Mouse (Mus musculus) gastrocnemius, postnatal 10 days (tissue): Measurements from ENCODE around the gene Pax4. TPM values are rescaled to one million over a fixed set of nuclear protein-coding genes. Genes with fewer than 3 reads are reported as not detected.

ENCODE experiments used
- DNase-seq: peaks from one replicate; pipeline ENCODE4 v3.0.0; 2021; ENCODE audit warnings: mixed read lengths
- long read RNA-seq, 2 experiments: library from polyadenylated mRNA; stranded (forward); transcript quantifications; one replicate each; pipeline ENCODE4 v2.0.0; 2021
- total RNA-seq, 2 experiments: library from RNA; stranded (reverse); gene quantifications; 2 replicates each; pipeline ENCODE4 v1.2.3; 2021

The Pax4 gene
- total RNA-seq = not detected
- long read RNA-seq, experiment 1 = 0 reads
- long read RNA-seq, experiment 2 = 0 reads

DNA sequence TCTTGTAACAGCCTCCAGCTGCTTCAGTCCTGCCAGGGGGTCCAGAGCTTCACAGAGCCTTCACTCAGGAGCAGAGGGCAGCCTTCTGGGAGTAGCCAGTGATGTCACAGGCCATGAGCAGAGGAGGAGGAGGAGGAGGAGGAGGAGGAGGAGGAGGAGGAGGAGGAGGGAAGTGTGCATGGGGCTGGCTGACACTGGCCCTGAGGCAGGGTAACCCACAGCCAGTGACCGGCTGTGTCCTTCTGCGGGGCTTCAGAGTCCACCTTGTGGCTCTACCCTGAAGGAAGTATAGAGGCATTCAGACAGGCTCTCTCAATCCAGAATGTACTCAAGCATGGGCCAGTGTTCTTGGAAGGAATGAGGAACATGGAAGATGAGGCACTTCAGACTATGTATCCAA, at the start of gene Pax4:
Pax4 (minus strand) TSS at position 101 of the 400 bp plus-strand sequence.
- no peak for DNase-seq

DNA sequence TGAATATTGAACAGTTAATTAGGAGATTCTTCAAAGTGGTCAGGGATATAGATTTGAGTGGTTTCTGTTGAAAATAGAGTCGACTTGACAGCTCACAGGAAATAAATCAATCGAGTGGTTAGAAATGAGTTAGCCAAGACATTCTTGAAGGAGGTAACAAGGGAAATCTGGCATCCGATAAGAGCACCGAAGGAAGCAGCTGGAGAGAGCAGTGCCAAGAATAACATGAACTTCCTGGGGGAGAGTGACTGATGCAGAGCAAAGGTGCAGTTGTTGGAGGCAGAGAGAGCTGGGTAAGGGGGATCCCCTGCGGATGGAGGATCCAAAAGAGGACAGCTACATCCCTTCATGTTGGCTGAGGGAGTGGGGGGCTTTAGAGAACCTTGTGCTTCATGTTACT, 48.7 kb upstream of the Pax4 start:
- no peak for DNase-seq

DNA sequence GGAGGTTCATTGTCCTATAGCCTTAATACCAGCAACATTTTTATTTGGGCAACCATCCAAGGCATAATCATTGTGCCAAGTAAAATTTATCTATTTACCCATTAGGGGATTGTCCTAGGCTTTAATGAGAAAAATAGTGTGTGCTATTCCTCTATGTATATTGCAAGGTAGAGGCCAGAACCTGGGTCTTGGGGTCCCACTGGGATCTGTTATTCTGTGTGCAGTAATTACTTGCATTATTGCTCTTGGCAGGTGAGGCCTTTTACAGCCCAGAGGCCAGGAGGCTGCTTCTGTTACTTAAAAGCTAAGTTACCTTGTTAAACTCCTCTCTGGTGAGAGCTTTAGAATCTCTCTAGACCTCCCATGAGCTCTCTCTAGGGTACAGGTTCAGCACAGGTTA, 42.0 kb upstream of the Pax4 start:
- DNase-seq = no peak

DNA sequence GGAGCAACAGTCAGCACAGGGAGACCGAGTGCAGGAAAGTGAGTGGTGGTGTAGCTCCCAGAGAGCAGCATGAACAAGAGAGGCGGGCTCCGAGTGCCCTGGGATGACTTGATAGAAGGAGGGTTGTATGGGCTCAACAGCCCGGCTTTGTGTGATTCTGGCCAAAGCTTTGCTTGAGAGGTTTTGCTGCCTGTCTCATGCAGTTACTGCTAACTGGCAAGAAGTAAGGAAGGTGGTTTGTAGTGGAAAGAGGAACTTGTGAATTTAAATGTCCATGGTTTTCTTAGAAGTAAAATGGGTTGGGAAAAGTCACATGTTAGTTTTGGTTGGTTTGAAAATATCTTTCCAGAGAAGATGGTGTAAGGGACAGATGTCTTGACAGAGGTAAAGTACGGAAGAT, 41.5 kb upstream of the Pax4 start:
- no peak for DNase-seq

DNA sequence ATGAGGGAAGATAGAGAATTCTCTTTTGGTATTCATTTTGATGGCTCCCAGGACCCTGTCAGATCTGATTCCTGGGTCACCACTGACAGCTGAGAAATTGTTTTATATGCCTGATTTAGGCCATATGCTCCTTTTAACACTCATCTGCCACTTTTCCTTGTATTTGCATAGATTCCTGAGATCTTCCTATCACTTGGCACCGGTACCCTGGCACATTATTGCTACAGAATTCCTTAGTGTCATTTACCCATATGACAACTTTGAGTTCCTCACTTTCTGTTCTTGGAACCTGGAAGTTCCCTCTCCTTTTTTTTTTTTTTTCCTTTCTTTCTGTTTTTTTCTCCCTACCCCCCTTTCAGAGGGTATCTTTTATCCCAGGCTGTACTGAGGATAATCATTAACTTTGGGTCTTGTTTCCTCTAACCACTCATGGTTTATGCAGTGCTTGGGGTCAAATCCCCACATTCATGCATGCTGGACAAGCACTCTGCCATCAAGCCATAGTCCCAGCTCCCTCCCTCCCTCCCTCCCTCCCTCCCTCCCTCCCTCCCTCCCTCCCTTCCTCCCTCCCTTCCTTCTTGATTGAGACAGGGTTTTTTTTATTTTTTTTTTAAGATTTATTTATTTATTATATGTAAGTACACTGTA, 39.2 kb upstream of the Pax4 start:
- no peak for DNase-seq

DNA sequence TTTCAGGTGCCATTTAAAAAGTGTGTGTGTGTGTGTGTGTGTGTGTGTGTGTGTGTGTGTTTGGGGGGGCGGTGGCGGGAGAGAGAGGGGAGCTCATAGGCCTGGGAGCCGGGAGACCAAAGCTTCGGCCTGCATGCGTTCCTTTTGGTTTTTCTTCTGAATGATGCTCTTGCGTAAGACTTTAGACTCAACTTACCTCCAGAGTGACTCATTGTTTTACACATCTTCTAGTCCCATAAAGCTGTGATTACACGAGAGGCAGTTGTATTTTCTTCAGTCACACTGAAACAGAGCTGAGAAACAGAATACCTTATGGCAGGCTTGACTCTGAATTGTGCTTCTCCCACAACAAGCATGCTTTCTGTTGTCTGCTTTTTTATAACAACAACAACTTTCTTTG, 37.8 kb upstream of the Pax4 start:
- no peak for DNase-seq

DNA sequence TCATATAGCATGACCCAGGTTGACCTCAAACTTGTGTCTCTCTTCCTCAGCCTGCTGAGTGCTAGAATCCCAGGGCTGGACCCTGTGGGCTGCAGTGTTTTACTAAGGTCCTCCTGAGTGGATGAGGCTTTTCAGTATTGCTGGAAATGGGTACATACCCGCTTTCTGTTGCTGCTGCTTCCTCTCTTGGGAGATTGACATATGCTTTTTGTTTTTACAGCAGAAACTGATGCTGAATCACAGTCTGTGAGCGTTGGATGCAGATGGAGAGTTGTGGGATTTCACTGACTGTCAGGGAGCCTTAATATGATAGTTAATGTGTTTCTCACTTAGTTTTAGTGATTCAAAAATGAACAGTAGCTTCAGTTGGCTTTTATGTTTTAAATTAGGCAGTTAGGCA, 37.3 kb upstream of the Pax4 start:
- no peak for DNase-seq

DNA sequence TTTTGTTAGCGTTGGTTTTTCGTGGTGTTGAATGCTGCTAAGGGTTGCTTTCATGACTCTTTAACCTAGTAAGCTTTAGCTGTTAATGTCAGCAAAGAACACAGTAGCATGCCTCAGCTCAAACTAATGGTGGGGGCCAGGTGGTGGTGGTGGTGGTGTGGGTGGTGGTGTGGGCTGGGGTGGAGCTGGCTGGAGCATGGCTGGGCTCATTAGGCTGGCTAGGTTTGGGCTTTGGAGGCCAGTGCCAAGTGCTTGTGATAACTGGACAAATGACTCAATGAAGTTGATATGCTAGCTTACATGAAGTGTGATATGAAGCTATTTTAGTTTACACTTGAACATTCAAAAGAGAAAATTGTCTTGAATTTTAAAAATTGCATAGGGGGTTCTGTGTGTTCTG, 36.9 kb upstream of the Pax4 start:
- DNase-seq = peak; percentile 11

DNA sequence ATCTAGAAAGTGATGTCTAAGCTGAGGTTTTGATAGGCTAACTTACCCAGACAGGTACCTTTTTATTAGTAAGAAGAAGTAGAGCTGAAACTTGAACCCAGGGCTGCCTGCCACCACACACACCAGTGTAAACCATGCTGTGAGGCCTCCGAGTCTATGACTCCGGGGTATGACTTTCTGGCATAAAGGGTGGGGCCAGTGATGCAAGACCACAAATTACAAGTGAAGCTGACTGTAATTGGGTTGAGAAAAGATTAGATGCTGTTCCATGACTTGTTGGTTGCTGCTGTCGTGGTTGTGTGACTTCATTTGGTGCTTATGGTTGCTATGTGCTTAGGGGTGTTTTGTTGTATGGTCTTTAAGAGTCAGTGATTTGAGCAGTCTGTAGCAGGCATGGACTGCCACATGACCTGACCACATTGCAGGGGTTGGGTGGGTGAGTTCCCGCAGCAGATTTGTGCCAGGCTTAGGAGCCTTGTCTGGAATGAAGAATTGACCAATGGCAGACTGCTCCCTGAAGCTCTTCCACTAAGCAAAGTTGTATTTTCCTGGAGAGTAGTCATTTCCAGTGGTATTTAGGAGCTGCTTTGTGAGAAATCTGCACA, 33.7 kb upstream of the Pax4 start:
- no peak for DNase-seq

DNA sequence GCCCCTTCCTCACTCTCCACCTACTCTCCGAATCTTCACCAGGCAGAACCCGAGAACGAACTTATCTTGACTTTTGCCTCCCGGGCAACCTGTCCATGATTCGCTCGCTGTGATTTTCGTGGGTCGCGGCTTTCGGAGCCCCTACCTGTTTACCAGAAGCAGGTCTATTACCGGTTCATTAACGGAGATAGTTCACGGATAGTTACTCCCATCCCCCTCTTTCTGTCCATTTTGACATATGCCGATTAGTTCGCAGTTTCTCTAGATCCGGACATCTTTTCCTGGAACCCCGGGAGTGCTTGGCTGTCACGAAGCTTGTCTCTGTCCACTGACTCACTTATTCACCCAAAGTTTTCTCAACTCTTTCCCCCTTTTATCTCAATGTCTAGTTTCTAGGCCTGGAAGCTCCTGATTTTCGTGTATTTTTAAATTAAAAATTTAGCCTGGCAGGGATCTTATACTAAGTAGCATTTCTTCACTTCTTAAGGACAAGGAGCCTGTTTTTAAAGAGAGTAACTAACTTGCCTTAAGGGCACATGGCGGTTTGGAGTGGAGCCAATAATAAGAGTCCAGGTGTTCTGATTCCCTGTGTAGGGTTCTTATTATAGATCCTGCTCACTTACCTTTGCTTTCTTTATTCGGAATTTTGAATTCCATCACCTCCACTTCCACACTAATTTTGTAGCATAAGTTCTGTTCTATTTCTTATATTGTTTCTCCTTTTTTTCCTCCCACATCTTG, 31.8 kb upstream of the Pax4 start:
- no peak for DNase-seq

DNA sequence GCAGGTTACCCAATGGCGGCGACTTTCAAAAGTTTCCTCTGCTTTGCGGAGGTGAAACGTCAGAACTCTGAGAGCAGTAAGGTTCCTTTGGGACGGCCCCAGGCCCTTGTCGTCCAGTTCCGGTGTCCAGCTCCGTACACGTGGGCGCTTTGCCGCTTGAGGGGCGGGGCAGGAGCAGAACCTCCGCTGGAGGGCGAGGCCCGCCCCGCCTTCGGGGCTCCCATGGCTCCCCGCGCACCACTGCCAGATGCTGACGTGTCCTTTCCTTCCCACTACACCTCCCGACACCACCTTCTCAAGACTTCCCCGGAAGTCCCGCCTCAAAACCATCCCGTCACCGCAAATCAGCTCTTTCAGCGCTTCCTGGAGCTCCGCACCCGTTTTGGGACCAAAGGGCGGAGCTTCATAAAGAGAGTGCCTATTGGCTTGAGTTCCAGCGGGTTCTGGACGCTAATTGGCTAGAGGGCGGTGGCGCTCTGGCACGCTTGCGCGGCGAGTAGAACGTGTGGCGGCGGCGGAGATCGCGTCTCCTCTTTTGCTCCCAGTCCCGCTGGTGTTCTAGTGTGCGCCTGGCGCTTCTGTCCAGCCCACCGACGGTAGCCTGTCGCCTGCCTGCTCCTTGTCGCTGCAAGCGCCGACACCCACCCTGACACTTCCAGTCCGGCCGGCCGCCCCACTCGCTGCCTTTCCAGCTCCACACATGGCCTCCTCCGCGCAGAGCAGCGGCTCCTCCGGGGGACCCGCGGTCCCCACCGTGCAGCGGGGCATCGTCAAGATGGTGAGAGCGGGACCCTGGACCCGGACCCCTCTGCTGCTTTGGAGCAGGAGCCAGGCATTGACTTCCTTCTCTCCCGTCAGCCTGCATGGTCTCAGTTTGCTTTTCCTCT, 31.0 kb upstream of the Pax4 start:
- DNase-seq = peak; percentile 97

DNA sequence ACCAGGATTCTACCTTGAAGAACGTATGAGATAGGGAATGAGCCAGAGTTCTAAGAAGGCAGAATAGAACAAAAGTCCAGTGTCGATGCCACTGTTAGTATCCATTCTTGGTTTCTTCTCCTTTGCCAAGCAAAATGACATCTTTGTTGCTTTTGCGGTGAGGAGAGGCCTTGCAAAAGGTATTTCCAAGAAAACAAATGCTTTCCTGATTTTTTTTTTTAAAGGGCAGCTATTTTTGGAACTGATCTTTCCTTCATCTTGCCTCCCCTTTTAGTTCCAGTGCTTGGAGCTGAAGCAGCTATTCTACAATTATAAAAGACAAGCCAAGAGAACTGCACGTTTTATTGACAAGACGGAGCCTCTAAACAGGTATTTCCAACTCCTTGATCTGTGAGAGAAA, 25.7 kb upstream of the Pax4 start, which contains the start of gene Snd1:
Snd1 (plus strand) TSS at position 301 of the 400 bp plus-strand sequence.
- DNase-seq = no peak

DNA sequence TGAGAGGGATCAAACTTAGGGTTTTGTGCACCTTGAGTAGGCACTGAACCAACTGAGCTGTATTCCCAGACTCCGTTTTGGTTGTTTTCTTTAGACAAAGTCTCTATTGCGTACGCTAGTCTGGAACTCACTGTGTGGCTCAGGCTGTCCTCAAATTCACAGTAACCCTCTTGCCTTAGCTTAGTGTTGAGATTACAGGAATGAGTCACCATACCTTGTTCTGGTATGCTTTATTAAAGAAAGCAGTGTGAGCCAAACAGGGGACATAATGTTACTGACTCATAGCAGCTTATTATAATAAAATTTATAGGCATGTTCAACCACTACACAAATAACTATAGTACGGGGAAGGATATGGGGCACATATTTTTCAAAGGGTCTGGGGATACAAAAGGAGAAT, 25.1 kb upstream of the Pax4 start:
- DNase-seq = no peak

DNA sequence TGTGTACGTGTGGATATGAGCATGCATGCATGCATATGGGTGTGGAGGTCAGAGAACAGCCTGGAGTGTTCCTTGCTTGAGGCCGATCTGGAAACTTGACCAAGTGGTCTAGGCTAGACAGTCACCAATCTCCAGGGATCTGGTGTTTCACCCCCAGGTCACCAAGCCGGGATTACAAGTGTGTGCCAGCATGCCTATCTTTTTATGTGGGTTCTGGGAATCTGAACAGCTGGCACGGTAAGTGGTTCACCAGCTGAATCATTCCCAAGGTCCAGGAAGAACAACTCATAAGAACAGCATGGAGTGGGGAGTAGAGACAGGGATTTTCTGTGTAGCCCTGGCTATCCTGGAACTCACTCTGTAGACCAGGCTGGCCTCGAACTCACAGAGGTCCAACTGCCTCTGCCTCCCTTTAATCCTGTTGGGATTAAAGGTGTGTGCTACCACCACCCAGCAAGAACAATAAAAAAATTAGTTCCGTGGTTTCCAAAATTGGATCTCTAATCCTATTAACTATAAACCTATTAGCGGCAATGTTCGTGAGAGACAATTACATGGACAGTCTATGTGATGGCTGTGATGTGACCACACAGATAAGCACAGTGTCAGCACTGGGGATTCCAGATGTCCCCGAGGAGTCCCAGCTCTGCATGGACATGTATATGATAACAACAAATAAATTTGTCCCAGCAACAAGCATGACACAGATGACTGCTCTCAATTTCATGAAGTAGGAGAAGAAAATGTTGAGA, 22.3 kb upstream of the Pax4 start:
- no peak for DNase-seq

DNA sequence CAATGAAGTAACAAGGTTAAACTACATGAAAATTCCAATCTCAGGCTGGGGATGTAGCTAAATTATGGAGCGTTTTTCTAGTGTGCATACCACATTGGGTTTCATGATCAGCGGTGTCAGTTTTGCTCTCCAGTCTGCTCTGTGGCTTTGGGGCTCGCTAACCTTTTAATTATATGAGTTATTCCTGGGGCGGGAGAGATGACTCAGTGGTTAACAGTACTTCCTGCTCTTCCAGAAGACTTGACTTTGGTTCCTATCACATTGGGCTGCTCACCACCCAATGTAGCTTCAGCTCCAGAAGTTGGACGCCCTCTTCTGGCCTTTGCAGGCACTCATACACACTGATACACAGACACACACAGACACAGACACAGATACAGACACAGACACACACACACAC, 21.5 kb upstream of the Pax4 start:
- DNase-seq = no peak

DNA sequence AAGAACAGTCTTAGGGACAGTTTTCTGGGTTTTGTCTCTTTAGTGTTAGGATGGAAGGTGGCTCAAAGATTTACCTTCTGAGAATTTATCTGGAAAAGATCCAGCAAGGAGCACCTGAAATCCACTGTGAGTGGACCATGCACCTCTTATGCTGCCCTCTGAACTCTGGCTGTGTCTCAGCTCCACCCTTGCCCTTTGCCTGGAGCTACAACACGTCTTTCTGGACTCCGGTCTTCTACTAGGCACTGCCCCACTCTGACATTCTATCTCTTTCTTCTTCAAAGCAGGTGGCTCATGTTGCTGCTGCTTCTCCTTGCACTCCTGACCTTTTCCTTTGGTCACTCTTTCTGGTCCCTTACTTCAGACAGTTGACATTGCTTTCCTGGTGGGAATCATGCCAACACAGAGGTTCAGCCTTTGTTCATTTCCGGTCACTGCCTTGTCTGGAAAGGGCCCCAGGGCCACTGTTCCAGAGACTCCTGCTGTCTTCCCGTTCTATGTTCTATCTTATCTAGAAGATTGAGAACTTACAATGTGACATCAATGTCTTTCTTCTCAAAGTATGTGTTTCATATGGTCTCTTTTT, 21.0 kb upstream of the Pax4 start:
- DNase-seq = no peak

DNA sequence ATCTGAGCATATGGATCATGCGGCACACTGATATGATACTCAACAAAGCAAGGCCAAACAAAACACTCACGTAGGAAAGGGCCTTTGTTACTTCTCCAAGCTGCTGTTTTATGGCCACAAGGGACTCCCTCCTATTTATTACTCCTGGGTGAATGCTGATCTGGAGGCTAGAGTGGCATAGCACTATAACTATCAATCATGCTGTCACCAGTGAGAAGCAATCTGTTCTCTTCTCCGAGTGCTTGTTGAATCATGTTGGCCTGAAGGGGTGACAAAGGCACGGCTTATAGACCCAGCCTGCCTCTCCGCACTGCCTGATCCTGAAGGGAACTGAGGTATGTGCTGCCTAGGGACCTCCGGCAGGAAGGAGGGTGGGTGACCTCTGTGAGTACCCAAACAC, 15.5 kb upstream of the Pax4 start:
- no peak for DNase-seq

DNA sequence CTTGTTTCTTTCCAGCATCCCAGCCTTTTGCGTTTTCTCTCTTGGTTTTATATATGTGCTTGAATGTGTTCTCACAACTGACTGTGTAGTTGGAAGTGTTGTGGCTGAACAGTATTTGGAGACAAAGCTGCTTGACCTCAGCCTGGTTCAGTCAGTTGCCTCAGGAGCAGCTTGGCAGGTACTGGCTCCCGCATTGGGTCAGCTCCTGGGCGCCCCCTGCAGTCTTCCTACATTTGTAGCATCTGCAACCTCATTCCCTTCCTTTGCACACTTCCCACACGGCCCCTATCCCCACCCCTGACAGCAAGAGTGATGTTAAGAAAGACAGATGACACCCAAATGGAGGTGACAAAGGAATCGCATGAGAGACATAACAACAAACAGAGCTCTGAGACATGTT, 11.4 kb upstream of the Pax4 start:
- DNase-seq = peak; percentile 78

DNA sequence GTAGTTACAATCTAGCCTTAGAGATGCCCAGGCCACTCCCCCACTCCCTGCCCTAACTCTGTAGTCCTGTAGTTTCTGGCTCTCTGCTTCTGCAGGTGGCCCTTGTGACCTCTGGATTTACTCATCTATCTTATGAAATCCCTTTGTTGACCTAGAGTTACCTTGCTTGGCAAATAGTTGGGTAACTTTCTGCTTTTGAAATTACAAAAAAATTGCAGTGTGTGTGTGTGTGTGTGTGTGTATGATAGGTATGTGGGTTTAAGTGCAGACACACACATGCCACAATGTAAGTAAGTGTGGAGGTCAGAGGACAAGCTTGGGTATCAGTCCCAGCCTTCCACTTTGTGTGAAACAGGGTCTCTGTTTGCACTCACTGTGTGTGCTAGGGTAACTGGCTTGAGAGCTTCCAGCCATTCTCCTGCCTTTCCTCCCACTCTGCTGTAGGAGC, 10.1 kb upstream of the Pax4 start:
- DNase-seq = no peak

DNA sequence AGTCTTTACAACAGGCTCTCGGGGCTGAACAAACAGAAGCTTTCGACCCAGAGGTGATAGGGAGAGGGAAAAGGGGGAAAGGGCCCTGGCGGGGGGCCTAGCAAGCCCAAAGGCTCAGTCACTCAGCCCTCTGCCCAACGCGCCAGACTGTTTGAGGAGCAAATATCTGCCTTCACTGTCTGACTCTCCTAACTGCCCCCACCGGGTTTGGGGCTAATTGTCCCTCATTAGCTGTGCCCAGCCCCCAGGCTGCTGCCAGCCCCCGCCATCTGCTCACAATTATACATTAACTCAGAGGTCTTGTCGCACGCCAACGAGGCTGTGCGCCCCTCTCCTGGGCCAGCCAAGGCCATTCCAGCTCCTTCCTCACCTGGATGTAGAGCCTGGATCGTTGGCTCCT, 1.8 kb upstream of the Pax4 start:
- no peak for DNase-seq

DNA sequence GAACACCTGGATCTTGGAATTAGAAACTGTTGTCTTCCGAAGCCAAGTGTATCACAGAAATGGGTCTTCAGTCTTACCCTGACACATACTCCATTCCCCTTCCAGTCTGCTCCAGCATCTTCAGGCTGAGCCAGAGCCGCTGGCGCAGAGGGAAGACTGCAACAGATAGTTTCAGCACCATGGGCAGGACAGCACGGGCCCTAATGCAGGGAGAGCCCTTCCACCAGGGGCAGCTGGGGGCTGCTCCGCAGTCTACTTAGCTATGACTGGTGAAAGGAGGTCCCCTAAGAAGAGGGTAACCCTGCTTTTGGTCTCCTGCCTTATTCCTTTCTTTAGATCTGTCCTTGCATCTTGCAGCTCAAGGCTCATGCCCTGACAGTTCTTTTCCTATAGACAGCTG, 1.3 kb upstream of the Pax4 start:
- DNase-seq = no peak
